9 mouse cellular contexts compared by ENCODE assay signal in genomic region chr3:98427600-98428448, GRCm38 (mm10). TPM values are rescaled to one million over a fixed set of nuclear protein-coding genes. Genes with fewer than 3 reads are reported as not detected.
DNase-seq lines count a peak whose midpoint lies in the region; ATAC-seq lines count a peak whose summit lies in the region.
"Had no signal": no experiment of that assay in that cellular context is flagged by ENCODE, and none has a peak within 500 bp of the region (broad histone marks: within the 10 kb centered on the region; RNA-seq: fewer than 3 reads in every experiment).

No protein-coding gene starts in this region.

- no peak overlapping the region for H3K27ac ChIP-seq in embryonic facial prominence, embryonic 12.5 days
- H3K27ac ChIP-seq in stomach, embryonic 15.5 days, result no peak overlapping the region

- under 1% methylated on average over 109 of the region's 110 CpGs for whole genome bisulfite sequencing in embryonic facial prominence, embryonic 12.5 days
- under 1% methylated on average over 110 of the region's 110 CpGs for WGBS in stomach, embryonic 15.5 days

- H3K4me3 ChIP-seq in embryonic facial prominence, embryonic 12.5 days, result peak overlapping the region; percentile 58
- H3K4me3 ChIP-seq in stomach, embryonic 15.5 days (replicated peaks), result peak overlapping the region; percentile 58

- H3K4me1 ChIP-seq in embryonic facial prominence, embryonic 12.5 days, result peaks cover 14% of the 10 kb centered on the region
- H3K4me1 ChIP-seq in stomach, embryonic 15.5 days, result peaks cover 14% of the 10 kb centered on the region

- H3K9ac ChIP-seq in embryonic facial prominence, embryonic 12.5 days, result peak overlapping the region; percentile 53
- 0 out of 2 replicates have a peak overlapping the region, but pooled peaks have one; percentile 12 for H3K9ac ChIP-seq in stomach, embryonic 15.5 days

- ATAC-seq in embryonic facial prominence, embryonic 12.5 days (ENCODE audit: insufficient number of reproducible peaks, insufficient read depth, low FRiP score, low TSS enrichment), result peak; percentile 92
- ATAC-seq in monocyte, adult 5-6 weeks (replicated peaks; ENCODE audit: insufficient number of reproducible peaks, low FRiP score, low TSS enrichment, poor library complexity, severe bottlenecking), result peak; percentile 16; the same call in 1 of the 2 replicates
- ATAC-seq in stomach, embryonic 15.5 days (ENCODE audit: insufficient read depth, low FRiP score, low read depth), result peak; percentile 93

- no peaks in the 10 kb centered on the region for H3K9me3 ChIP-seq in embryonic facial prominence, embryonic 12.5 days
- H3K9me3 ChIP-seq in stomach, embryonic 15.5 days, result no peaks in the 10 kb centered on the region

- peak overlapping the region; percentile 99 for H3K4me2 ChIP-seq in embryonic facial prominence, embryonic 12.5 days (replicated peaks)
- H3K4me2 ChIP-seq in stomach, embryonic 15.5 days, result peak overlapping the region; percentile 99

- no peaks in the 10 kb centered on the region for H3K36me3 ChIP-seq in embryonic facial prominence, embryonic 12.5 days
- H3K36me3 ChIP-seq in stomach, embryonic 15.5 days, result no peaks in the 10 kb centered on the region

- DNase-seq in layer of hippocampus, adult 11-12 months (ENCODE audit: low spot score), result peak; percentile 85
- DNase-seq in layer of hippocampus, adult 9-10 months (ENCODE audit: low spot score), result no peak
- peak; percentile 44 to 61 for DNase-seq in heart, adult 9 months (ENCODE audit: low spot score in 2 of 2)
- DNase-seq in kidney, adult 9 months, result peak; percentile 78
- peak; percentile 75 for DNase-seq in liver

- peaks cover 38% of the 10 kb centered on the region for H3K27me3 ChIP-seq in embryonic facial prominence, embryonic 12.5 days
- H3K27me3 ChIP-seq in stomach, embryonic 15.5 days (replicated peaks), result peaks cover 16% of the 10 kb centered on the region

RNA-seq across cellular contexts. Expression of gene Gm4450, which starts 29.1 kb away (rescaled TPM):
- polyA plus RNA-seq in embryonic facial prominence, embryonic 12.5 days (2016; fragmentation: Nextera tagmentation; extraction: Ambion mirVana), result not detected in 2 replicates
- total RNA-seq in monocyte, adult 5-6 weeks (2017), result not detected in 3 replicates
- not detected in 2 replicates for polyA plus RNA-seq in stomach, embryonic 15.5 days (2015; fragmentation: Nextera tagmentation; extraction: Ambion mirVana)
- polyA plus RNA-seq: C2C12 had no signal

RNA-seq across cellular contexts. Expression of gene Zfp697, which starts 45.6 kb away (rescaled TPM):
- 8.8 and 10.0 TPM in 2 replicates for polyA plus RNA-seq in embryonic facial prominence, embryonic 12.5 days (2016; fragmentation: Nextera tagmentation; extraction: Ambion mirVana)
- total RNA-seq in monocyte, adult 5-6 weeks (2017), result not detected in 3 replicates
- polyA plus RNA-seq in stomach, embryonic 15.5 days (2015; fragmentation: Nextera tagmentation; extraction: Ambion mirVana), result 5.8 and 6.1 TPM in 2 replicates

Comparison
In these comparisons a context has a peak if more than half of its experiments do, and no peak if none do; other contexts are left out.
1. ATAC-seq: peak in every context shown above with its lines; median percentile 93 in stomach, embryonic 15.5 days; 92 in embryonic facial prominence, embryonic 12.5 days; 16 in monocyte, adult 5-6 weeks.